Mouse (Mus musculus): ENCODE measurements at regions not wholly inside any gene's neighbourhood (a gene's known extent, or its start where the extent isn't known, plus 50 kb on each side); places are given as distances from the start of the nearest gene placed in this dataset.

- no peak for DNase-seq (ENCODE audit: low read depth, low spot score)
Observed at GRCm38 (mm10) chr3:121902246-121902645, 50.1 kb upstream of the Arhgap29 start.

DNA sequence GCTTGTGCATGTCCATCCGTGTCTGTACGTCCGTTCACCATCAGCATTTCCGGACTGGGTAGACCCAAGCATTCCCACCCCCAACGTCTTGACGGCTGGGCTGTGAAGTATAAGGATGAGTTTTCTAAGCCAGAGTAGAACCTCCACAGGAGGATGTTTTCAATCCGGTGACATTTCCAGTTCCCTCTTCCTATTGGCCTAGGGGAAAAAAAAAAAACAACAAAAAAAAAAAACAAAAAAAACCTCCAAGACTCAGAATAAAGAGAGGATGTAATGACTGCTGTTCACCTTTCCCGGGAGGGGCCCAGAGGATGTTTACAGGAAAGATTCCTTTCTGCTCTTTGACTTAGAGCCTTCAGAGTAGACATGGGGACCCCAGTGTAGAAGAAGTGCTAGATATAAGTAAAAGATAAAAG lies 51.9 kb upstream of the Arhgap29 start:
- no peak for DNase-seq (ENCODE audit: low read depth, low spot score)

- DNase-seq (ENCODE audit: low read depth, low spot score) = no peak
Observed at GRCm38 (mm10) chr3:121897821-121898574, 54.3 kb upstream of the Arhgap29 start.

DNA sequence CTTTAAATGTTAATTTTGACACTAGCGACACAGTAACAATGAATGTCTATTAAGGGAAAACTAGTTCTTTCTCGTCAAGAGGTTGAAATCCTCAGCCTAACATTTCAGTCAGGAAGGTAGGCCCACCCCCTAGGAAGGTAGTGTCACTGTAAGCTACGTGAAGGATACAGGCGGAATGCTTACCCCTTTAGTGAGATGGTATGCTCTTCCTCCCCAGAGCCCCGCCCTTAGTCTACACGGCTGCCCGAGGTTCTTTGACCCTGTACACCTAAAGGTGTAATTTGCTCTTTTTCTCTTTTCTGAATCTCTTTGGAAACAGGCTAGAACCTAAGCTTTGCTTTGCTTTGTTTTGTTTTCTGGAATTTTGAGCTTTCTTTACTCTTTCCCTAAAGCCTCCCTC lies 58.7 kb upstream of the Arhgap29 start:
- DNase-seq (ENCODE audit: low read depth, low spot score) = no peak

DNA sequence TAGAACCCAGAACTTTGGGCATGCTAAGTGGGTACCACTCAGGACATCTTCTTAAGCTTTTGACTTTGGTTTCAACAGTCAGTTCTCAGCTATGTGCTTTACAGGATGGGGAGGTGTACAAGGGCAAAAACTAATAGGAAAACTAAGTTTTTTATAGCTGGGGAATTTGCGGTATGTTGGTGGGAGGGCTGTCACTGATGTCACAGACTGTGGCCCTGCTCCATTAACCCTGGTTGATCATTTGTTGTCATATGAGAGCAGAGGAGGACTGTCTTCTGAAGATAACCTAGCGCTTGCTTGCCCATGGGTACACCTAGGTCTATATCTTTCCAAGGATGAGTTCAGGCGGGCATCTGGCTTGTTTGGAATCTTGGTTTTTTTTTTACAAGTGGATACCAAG lies 59.7 kb upstream of the Arhgap29 start:
- no peak for DNase-seq (ENCODE audit: low read depth, low spot score)

DNA sequence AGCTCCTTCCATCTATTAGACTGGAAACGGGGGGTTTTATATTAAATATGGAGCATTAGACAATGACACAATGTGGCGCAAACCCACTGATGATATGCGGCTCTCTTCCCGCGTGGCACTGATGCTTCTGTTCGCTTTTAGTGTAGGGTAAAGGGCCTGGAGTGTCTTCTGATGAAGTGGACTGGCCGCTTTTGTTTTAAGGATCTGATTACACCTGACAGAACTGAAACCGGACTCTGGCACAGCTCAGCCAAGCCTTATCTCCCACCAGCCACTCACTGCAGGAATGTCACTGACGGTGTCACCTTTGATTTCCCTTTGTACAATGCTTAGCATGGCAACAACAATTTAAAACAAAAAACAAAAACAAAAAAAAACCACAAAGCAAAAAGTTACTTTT lies 61.0 kb upstream of the Arhgap29 start:
- no peak for DNase-seq (ENCODE audit: low read depth, low spot score)

DNA sequence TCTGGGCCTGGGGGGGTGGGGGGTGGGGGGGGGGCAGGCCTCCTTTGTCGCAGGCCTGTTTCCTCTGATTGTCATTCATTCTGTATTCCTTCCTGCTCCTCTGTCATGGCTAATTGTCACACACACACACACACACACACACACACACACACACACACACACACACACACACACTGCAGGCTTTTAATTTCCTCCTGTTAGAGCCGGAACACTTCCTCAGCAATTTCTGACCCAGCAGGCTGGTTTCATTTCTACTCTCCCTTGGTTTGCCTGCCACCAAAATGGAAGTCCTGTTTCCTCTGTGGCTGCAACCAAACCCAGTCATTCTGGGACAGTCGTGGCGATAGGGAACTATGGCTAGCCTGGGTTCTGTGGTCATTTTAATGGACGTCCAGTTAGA lies 61.8 kb upstream of the Arhgap29 start:
- DNase-seq (ENCODE audit: low read depth, low spot score) = peak; percentile 7

GRCm38 (mm10) chr3:121886870-121887605 lies 65.3 kb upstream of the Arhgap29 start:
- DNase-seq (ENCODE audit: low read depth, low spot score) = peak; percentile 23

DNA sequence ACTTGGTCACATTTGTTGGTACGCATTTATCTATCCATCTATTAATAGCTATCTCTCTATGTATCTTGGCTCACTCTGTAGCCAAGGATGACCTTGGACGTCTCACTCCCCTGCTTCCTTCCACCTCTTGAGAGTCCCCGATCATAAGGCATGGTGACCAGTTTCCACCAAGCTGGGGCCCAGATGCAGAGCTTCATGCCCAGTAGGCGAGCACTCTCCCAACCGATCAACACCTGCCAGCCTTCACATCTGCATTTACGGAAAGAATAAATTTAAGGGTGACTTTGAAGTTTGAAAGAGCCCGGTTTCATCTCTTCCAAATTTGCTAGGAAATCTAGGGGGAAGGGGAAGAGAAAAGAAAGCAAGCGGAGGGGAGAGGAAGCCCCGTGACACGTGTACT lies 66.0 kb upstream of the Arhgap29 start:
- DNase-seq (ENCODE audit: low read depth, low spot score) = peak; percentile 18

DNA sequence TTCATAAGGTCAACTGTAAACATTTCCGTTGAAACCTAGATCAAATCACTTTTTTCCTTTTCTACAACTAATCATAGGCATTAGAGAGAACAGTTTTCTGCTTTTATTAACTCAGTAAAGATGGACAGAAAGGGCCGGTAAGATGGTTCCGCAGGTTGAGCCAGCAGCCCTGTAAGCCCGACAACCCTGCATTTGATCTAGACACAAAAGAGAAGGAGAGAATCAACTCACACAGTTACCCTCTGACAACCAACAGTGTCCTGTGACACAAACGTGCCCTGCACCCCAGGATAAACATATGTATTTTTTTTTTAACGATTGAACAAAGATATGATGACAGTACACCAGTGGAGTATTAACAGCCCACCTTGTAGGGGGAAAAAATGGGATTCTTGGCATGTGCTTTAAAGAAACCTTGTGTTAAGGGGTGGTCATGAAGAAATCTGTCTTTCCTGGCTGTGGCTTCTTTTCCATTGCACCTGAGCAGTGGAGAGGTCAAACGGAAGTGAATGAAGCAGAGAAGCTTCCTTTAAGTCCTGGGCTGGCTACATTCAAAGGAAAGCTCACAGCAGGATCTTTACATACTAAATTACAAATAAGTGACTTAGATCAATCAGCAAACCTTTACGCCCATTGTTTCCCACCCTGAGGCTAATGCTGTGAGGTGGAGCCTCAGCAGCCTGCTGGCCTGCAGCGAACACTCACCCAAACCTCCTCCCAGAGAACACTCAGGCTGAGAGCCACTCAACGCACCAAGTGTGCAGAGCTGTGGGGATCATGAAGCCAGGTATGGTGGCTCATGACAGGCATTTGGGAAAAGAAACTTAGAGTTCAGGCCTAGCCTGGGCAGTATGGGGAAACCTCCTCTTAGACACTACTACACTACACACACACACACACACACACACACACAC lies 66.8 kb upstream of the Arhgap29 start:
- peak; percentile 88 for DNase-seq (ENCODE audit: low read depth, low spot score)

DNA sequence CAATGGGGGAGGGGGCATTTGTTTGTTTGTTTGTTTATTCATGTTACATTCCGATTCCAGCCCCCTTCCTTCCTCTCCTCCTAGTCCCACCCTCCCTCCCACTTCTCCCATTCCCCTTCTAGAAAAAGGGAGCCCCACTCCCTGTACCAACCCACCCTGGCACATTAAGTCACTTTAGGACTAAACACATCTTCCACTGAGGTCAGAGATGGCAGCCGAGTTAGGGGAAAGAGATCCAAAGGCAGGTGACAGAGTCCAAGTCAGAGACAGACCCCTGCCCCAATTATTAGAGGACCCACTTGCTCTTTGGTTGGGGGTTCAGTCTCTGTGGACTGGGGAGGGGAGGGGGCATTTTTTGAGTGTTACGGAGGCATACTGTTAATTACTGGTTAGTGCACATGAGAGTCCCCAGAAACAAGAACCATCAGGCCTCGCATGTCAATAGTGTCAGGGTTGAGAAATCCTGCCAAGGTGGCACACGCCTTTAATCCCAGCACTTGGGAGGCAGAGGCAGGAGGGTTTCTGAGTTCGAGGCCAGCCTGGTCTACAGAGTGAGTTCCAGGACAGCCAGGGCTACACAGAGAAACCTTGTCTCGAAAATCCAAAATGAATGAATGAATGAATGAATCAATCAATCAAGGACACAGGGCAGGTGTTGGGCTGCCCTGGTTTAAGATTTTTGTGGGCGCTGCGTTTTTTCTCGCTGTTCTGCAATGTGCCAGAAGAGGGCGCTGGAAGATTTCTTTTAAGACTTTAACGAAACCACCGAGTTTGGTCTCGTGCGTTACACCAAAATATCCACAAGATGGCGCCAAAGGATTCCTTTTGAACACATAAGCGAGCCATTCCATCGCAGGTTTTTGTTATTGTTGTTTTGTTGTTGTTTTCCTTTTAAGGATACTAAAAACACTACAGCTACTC lies 67.8 kb upstream of the Arhgap29 start:
- peak; percentile 94 for DNase-seq (ENCODE audit: low read depth, low spot score)

GRCm38 (mm10) chr3:121880355-121880754 lies 65.3 kb upstream of the Abcd3 start:
- DNase-seq (ENCODE audit: low read depth, low spot score) = no peak

- no peak for DNase-seq (ENCODE audit: low read depth, low spot score)
Observed at GRCm38 (mm10) chr3:121875072-121875471, 60.0 kb upstream of the Abcd3 start.

- no peak for DNase-seq (ENCODE audit: low read depth, low spot score)
Observed at GRCm38 (mm10) chr3:121874576-121874975, 59.5 kb upstream of the Abcd3 start.

DNA sequence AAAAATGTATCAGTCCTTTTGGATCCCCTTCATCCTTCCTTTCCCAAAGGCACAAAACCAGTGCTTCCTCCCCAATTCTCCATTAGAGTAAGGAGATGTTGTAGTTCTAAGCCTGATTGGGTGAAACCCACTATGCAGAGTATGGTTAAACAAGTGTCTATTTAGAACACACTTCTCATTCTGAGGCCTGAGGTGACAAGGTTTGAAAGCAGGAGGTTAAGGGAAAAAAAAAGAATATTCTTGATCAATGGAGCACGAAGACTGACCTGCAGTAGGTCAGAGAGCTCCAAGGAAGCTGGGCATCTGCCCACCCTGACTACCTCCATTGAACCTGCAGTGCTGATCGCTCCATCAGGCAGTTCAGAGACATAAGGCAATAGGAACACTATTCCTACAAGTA lies 58.5 kb upstream of the Abcd3 start:
- no peak for DNase-seq (ENCODE audit: low read depth, low spot score)

DNA sequence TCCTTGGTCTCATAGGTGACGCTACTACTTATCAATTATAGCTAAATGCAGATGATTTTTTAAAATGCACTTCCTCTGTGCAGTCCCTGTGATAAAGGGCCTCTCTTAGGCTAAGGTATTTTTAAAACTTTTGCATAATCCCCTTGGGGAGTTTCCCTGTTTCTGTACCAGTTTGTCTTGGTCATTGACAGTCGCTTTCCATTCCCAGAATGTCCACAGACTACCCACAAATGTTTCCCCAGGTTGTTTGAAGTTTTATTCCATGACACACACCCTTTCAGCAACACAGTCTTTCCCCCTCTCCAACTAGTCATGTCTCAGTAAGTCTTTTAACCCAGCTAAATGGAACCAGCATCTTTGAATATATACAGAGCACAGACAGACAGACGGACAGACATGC lies 57.6 kb upstream of the Abcd3 start:
- no peak for DNase-seq (ENCODE audit: low read depth, low spot score)

DNA sequence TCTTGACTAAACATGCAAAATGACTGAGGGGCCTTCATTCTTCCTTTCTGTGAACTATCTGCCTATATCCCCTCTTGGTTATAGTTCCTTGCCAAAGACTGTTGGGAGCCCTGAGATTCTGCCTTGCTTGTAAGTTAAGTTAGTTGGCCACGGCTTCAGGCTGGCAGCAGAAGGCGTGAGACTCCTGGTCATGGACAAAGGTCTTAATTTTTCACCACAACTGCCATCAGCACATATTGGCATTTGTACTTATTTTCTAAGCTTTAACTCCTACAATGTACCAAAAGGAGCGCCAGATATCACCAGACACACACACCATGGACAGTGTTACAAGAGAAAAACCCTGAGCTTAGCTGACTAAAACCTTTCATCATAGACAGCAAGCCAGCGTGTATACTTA lies 56.7 kb upstream of the Abcd3 start:
- DNase-seq (ENCODE audit: low read depth, low spot score) = no peak

DNA sequence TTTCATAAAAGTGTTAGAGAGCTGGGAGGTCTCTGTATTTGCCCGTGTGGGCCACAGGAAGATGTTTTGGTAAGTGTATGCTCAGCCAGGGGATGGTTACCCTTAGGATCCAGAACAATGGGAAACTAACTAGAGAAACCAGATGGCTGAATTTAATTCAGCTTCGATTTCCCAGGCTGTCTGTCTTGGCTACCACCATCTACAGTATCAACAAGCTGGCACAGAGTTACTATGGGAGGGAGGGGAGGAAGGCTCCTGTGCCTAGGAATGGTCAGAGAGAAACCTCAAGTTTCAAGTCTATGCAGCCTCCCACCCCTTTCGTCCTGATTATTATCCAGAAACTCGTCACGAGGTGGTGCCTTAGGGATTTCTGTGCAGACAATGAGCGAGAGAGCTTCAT lies 55.6 kb upstream of the Abcd3 start:
- no peak for DNase-seq (ENCODE audit: low read depth, low spot score)

DNA sequence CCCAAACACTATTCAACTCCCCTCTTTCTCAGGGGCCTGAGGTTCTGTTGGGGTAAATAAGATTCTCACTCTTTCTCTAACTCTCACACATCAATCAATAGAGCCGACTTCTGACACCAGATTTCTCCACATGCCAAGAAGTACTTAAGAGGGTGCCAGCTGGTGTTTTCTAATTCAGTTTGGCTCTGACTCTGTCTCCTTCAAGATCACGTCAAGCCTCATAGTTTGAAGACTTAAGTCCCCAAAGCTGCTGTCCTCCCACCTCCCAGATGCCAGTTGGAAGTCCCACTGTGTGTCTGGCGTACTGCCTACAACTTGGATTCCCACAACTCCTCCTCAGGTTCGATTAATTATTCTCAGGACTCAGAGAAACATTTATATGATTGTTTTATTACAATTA lies 54.6 kb upstream of the Abcd3 start:
- DNase-seq (ENCODE audit: low read depth, low spot score) = no peak

- peak; percentile 19 for DNase-seq (ENCODE audit: low read depth, low spot score)
Observed at GRCm38 (mm10) chr3:121867301-121867700, 52.2 kb upstream of the Abcd3 start.
